Mouse (Mus musculus): ENCODE results near the gene Arhgap15. TPM values are rescaled to one million over a fixed set of nuclear protein-coding genes. Genes with fewer than 3 reads are reported as not detected.

Arhgap15 gene
- polyA plus RNA-seq, 1 experiment from 2014 or later = 0.60 TPM

DNA sequence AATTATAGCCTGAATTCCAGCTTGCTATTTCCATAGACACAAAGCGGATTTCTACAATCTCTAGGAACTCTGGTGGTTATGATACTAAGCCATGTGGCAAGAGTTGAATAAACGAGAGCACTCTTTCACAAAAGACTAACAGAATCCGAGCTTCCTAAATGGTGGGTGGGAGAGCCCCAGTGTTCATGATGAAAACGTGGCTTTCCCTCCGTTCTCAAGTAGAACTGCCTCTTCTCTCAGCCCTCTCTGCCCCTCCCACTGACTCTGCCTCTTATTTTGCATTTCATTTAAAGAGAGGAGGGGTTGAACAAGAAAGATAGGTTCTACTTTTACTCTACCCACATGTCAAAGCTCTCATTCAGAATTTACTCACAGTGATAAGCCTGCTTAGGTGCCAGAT, 551.3 kb downstream of the Arhgap15 start:
- peaks cover 6% of the 10 kb centered on the region for H3K4me1 ChIP-seq
- no peak overlapping the region for H3K4me2 ChIP-seq (replicated peaks)
- 44% methylated on average over 5 of the region's 5 CpGs for WGBS
- no peak overlapping the region for H3K27ac ChIP-seq
- no peaks in the 10 kb centered on the region for H3K9me3 ChIP-seq
- no peaks in the 10 kb centered on the region for H3K27me3 ChIP-seq
- no peaks in the 10 kb centered on the region for H3K36me3 ChIP-seq
- H3K4me3 ChIP-seq = no peak overlapping the region
- no peak for ATAC-seq (ENCODE audit: insufficient number of reproducible peaks, insufficient read depth, low FRiP score, low TSS enrichment)
- no peak overlapping the region for H3K9ac ChIP-seq

DNA sequence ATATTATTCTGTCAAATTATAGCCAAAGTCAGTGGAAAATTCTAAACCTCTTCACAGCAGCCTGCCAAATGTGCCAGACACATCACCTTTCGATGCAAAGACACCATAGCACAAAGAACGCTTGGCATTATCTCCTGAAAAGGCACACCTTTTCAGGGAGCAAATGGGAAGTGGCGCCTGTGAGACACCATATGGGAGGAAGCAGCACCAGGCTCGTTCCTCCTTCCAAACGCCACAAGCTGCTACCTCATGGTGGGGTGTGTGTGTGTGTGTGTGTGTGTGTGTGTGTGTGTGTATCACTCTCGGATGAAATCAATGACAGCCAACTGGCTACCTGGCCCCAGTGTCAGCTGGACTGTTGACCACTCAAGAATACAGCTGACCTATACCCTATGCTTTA, 551.8 kb downstream of the Arhgap15 start:
- Histone ChIP-seq H3K4me1 (peaks cover 12% of the 10 kb centered on the region), H3K27ac (no peak overlapping the region), H3K27me3 (no peaks in the 10 kb centered on the region), H3K4me3 (no peak overlapping the region), H3K36me3 (no peaks in the 10 kb centered on the region), H3K9me3 (no peaks in the 10 kb centered on the region), H3K9ac (no peak overlapping the region), H3K4me2 (replicated peaks) (no peak overlapping the region)
- ATAC-seq (ENCODE audit: insufficient number of reproducible peaks, insufficient read depth, low FRiP score, low TSS enrichment) = no peak
- 82% methylated on average over 6 of the region's 6 CpGs for WGBS

DNA sequence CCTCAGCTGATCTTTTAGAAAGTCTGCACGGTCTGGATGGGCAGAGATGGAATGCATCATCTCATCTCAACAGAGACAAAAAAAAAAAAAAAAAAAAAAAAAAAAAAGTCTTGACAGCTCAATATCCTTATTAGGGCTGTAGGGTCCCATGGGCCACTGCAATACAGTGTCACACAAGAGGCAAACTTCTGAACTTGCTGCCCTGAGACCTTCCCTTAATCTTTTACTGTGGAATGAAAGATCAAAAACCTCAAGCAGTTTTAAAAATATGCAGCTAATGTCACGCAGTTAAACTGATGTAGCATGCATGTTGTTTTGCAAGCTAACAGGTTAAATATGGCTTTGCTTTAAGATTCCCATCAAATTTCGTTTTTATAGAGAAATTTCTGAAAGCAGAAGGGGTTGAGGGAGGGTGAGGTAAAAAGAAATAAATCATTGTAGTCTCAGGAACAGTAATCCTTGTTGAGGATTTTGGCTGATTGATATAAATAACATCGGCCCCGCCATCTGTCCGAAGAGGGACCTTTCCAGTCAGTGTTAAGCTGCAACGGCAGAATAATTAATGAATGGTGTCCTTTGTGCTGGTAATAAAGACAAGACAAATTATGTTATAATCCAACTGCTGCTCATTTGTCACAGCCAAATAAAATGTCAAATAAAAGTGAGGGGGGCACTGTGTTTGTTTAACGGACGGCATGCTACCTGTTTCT, 555.8 kb downstream of the Arhgap15 start:
- H3K4me3 ChIP-seq = no peak overlapping the region
- H3K27ac ChIP-seq = no peak overlapping the region; the same call in 1 of the 2 replicates
- H3K9ac ChIP-seq = no peak overlapping the region
- 35% methylated on average over 9 of the region's 9 CpGs for WGBS
- H3K27me3 ChIP-seq = no peaks in the 10 kb centered on the region
- H3K4me2 ChIP-seq (replicated peaks) = peak overlapping the region; percentile 32
- peaks cover 13% of the 10 kb centered on the region for H3K4me1 ChIP-seq
- no peaks in the 10 kb centered on the region for H3K36me3 ChIP-seq
- ATAC-seq (ENCODE audit: insufficient number of reproducible peaks, insufficient read depth, low FRiP score, low TSS enrichment) = no peak
- H3K9me3 ChIP-seq = no peaks in the 10 kb centered on the region

DNA sequence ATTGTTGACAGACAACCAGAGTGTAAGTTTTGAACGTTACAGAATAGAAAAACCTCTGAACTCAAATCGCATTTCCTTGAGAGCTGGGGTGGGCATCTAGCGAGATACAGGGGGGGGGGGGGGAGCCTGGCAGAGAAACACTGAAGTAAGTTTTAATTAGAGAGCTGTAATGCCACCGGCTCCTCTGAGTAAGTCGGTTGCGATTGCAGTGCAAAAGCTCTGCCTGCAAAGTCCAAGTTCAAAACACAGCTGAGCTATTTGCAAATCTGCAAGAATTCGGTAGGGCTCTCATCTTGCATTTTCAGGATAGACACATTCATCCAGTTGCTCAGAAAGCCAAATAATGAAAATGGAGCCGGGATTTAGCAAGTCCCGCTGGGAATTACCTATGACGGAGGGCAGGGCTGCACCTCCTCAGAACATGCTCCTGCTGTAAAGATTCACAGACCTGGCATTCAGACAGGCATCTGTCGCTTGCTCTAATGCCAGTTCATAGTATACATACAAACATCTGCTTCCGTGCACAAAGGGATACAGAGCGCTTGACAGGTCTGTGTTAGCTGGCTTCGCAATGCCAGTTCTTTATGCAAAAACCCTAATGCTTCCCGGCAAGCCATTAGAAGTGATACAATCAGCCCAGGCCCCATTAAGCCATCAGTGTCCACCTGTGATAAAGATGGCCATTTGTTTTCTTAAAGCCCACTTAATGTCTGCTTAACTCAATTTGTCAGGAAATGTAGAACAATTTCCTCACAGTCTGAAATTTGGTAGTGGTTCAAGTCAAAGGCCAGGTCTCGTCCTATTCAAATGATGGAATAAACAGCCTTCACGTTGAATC, 556.6 kb downstream of the Arhgap15 start:
- WGBS = 43% methylated on average over 17 of the region's 17 CpGs
- Histone ChIP-seq H3K4me3 (no peak overlapping the region), H3K27me3 (no peaks in the 10 kb centered on the region), H3K9ac (no peak overlapping the region), H3K36me3 (no peaks in the 10 kb centered on the region), H3K9me3 (no peaks in the 10 kb centered on the region), H3K4me2 (replicated peaks) (peak overlapping the region; percentile 32), H3K4me1 (peaks cover 13% of the 10 kb centered on the region), H3K27ac (no peak overlapping the region)
- ATAC-seq (ENCODE audit: insufficient number of reproducible peaks, insufficient read depth, low FRiP score, low TSS enrichment) = no peak

DNA sequence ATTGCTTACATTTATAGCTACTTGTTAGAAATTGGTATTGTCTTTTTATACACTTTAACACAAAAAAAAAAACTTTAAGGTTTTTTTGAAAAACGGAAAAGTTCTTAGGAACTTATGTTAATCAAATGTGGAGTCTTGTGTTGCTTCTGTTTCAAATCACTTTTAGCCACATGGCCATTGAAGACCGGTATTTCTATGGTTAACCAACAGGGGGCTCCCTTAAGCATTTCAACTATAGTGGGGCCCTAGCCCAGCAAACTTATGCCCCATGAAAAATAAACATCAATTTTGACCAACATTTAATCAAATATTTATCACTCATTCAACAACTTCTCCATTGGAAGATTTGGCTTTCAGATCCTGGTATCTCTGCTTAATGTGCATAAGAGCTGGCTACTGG, 557.5 kb downstream of the Arhgap15 start:
- Histone ChIP-seq H3K9ac (no peak overlapping the region), H3K27ac (no peak overlapping the region), H3K9me3 (no peaks in the 10 kb centered on the region), H3K27me3 (no peaks in the 10 kb centered on the region), H3K4me2 (replicated peaks) (no peak overlapping the region), H3K4me3 (no peak overlapping the region), H3K4me1 (peaks cover 13% of the 10 kb centered on the region), H3K36me3 (no peaks in the 10 kb centered on the region)
- 44% methylated on average over 2 of the region's 2 CpGs for WGBS
- ATAC-seq (ENCODE audit: insufficient number of reproducible peaks, insufficient read depth, low FRiP score, low TSS enrichment) = no peak

DNA sequence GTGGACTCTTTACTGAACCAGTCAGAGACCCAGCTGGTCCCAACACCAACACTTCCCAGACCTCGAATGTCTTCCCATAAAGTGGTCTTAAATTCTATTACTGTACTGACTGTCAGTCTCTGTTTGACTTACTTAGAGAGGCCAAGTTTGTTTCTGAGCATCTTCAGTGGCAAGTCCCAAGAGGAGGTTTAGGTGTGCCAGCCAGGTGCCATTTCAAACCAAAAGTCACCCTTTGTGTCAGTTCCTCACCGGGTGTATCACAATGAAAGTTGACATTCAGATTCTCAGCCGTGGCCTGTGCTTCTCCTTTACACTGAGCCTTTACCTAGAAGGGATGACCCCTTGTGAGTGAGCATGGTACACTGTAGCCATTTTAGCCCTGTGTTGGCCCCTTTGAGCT, 560.5 kb downstream of the Arhgap15 start:
- H3K9ac ChIP-seq = no peak overlapping the region
- peaks cover 15% of the 10 kb centered on the region for H3K4me1 ChIP-seq
- no peaks in the 10 kb centered on the region for H3K36me3 ChIP-seq
- H3K9me3 ChIP-seq = no peaks in the 10 kb centered on the region
- H3K4me3 ChIP-seq = no peak overlapping the region
- no peaks in the 10 kb centered on the region for H3K27me3 ChIP-seq
- no peak overlapping the region for H3K4me2 ChIP-seq (replicated peaks)
- 81% methylated on average over 3 of the region's 3 CpGs for WGBS
- no peak overlapping the region for H3K27ac ChIP-seq
- ATAC-seq (ENCODE audit: insufficient number of reproducible peaks, insufficient read depth, low FRiP score, low TSS enrichment) = no peak

DNA sequence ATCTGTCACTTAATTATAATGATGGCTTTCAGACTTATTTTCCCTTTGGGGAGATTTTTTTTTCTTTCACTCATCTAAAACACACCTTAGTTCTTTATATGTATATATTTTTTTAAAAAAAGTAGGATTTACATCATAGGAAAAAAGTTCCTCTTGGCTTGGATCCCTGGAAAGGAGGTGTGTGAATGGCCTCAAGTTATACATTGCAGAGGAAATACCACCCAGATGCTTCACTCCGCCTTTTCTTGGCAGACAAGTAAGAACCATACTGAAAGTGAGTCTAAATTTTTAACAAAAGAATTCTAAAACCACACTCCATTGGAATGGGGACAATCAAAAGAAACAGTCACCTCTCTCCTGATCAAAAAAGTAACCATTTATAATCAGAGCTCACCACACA, 560.9 kb downstream of the Arhgap15 start:
- H3K4me1 ChIP-seq = peaks cover 12% of the 10 kb centered on the region
- H3K9me3 ChIP-seq = no peaks in the 10 kb centered on the region
- no peaks in the 10 kb centered on the region for H3K27me3 ChIP-seq
- no peak overlapping the region for H3K9ac ChIP-seq
- WGBS = 88% methylated on average over 1 of the region's 1 CpGs
- ATAC-seq (ENCODE audit: insufficient number of reproducible peaks, insufficient read depth, low FRiP score, low TSS enrichment) = no peak
- H3K27ac ChIP-seq = no peak overlapping the region
- H3K4me3 ChIP-seq = no peak overlapping the region
- H3K36me3 ChIP-seq = no peaks in the 10 kb centered on the region
- no peak overlapping the region for H3K4me2 ChIP-seq (replicated peaks)

DNA sequence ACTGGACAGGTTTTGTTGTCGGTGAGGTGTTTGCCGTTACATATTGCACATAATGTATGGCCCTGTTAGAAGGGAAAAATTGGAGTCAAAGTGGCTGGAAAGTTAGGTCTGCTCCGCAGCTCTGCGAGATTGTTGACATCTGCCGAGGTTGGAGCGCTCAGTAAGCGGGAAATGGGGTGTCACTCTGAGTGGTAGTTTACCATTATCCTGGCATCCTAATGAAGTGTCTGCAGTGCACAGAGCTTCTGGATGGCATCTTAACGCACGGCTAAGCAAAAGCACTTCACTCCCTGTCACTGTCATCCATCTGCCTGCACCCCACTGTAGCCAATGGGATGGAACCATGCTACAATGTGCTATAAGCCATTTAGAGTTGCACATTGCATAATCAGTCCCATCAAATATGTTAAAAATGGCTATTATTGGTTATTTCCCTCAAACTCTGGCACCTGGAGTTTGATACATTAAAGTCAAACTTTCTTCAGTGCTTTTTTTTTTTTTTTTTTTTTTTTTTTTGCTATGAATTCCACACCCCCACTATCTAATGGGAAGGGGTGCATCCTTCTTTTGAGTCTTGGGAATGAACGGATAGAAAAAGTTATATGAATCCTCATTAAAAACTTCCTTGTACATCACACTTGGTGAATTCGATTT, 561.6 kb downstream of the Arhgap15 start:
- H3K27ac ChIP-seq = no peak overlapping the region
- H3K36me3 ChIP-seq = no peaks in the 10 kb centered on the region
- no peak overlapping the region for H3K4me3 ChIP-seq
- peaks cover 6% of the 10 kb centered on the region for H3K4me1 ChIP-seq
- no peaks in the 10 kb centered on the region for H3K27me3 ChIP-seq
- H3K9me3 ChIP-seq = no peaks in the 10 kb centered on the region
- no peak overlapping the region for H3K9ac ChIP-seq
- no peak overlapping the region for H3K4me2 ChIP-seq (replicated peaks)
- no peak for ATAC-seq (ENCODE audit: insufficient number of reproducible peaks, insufficient read depth, low FRiP score, low TSS enrichment)
- 89% methylated on average over 11 of the region's 11 CpGs for WGBS

DNA sequence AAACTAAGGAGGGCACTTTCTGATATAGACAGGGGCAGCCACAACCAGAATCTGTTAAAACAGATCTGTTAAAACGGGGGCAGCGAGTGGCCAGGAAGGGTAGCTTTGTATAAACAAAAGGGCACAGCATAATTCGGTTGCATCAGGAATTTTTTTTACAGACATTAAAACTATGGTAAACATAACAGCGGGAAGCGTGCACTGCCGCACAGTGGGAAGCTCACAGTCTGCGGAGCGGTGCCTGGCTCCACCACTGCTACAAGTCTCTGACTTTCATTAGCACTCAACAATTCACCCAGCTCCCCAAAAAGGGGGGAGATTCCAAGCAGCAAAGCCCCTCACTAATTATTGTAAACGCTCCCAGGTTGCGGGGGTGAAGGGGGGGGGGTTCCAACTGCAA, 562.6 kb downstream of the Arhgap15 start:
- 0 out of 2 replicates have a peak, but pooled peaks have one; percentile 64 for ATAC-seq (ENCODE audit: insufficient number of reproducible peaks, insufficient read depth, low FRiP score, low TSS enrichment)
- Histone ChIP-seq H3K4me3 (peak overlapping the region; percentile 16; the same call in 1 of the 2 replicates), H3K27me3 (no peaks in the 10 kb centered on the region), H3K4me2 (replicated peaks) (peak overlapping the region; percentile 44), H3K4me1 (peaks cover 3% of the 10 kb centered on the region; the same call in 1 of the 2 replicates), H3K27ac (0 out of 2 replicates have a peak overlapping the region, but pooled peaks have one; percentile 30), H3K36me3 (no peaks in the 10 kb centered on the region), H3K9ac (no peak overlapping the region), H3K9me3 (no peaks in the 10 kb centered on the region)
- 8% methylated on average over 10 of the region's 10 CpGs for WGBS

DNA sequence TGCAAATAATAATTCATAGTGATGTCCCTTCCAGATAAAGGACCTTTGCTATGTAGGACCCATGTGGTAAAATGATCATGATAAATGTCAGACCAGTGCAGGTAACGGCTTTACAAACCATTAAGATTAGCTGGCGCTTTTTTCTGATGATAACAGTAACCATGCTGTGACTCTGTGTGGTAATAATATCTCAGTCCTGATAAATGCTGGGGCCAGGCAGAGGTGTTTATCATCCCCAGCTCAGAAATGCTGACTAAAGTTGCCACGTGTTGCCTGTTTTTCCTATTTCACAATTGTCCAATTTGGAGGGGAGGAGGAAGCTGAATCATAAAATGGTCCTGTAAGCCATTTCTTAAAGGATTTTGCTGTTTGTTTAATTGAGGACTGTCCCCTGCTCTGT, 564.9 kb downstream of the Arhgap15 start:
- Histone ChIP-seq H3K9me3 (no peaks in the 10 kb centered on the region), H3K4me2 (replicated peaks) (no peak overlapping the region), H3K4me3 (no peak overlapping the region), H3K4me1 (peaks cover 3% of the 10 kb centered on the region; the same call in 1 of the 2 replicates), H3K36me3 (no peaks in the 10 kb centered on the region), H3K27ac (no peak overlapping the region), H3K9ac (no peak overlapping the region), H3K27me3 (no peaks in the 10 kb centered on the region)
- ATAC-seq (ENCODE audit: insufficient number of reproducible peaks, insufficient read depth, low FRiP score, low TSS enrichment) = no peak
- 80% methylated on average over 3 of the region's 3 CpGs for WGBS

DNA sequence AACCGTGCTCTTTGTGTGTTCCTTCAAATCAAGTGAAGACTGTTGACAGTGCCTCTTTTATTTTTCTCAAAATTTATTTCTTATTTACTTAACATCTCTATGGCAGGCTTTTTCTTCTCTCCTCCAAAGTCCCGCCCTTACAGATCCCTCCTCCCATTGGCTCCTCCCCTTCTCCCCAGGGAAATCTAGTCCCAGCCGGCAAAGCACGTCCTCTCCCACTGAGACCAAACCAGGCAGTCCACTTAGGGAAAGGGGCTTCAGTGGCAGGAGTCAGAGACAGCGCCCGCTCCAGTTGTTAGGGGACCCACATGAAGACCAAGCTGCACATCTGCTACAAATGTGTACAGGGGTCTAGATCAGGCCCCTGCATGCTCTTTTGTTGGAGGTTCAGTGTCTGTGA, 569.8 kb downstream of the Arhgap15 start:
- Histone ChIP-seq H3K4me2 (replicated peaks) (no peak overlapping the region), H3K27me3 (no peaks in the 10 kb centered on the region), H3K9me3 (no peaks in the 10 kb centered on the region), H3K36me3 (no peaks in the 10 kb centered on the region), H3K4me3 (no peak overlapping the region), H3K9ac (no peak overlapping the region), H3K27ac (no peak overlapping the region), H3K4me1 (no peaks in the 10 kb centered on the region)
- ATAC-seq (ENCODE audit: insufficient number of reproducible peaks, insufficient read depth, low FRiP score, low TSS enrichment) = no peak
- 66% methylated on average over 6 of the region's 6 CpGs for WGBS
